Mouse (Mus musculus) layer of hippocampus, adult 18-20 months (tissue): ENCODE measurements around the gene Slc6a6. TPM values are rescaled to one million over a fixed set of nuclear protein-coding genes. Genes with fewer than 3 reads are reported as not detected.
A peak's percentile ranks its signal among the peaks of the same experiment; 100 is the strongest.

Source experiments
- DNase-seq, 2 experiments: peaks; one replicate each; pipeline ENCODE4 v3.0.0; 2022; ENCODE audit warnings: low spot score in 2 of 2
- total RNA-seq, 2 experiments: library from RNA; stranded (reverse); gene quantifications; 2 replicates each; pipeline ENCODE4 v1.2.3; 2021

Gene Slc6a6
- total RNA-seq, 2 experiments from 2014 or later = 115 to 116 TPM

DNA sequence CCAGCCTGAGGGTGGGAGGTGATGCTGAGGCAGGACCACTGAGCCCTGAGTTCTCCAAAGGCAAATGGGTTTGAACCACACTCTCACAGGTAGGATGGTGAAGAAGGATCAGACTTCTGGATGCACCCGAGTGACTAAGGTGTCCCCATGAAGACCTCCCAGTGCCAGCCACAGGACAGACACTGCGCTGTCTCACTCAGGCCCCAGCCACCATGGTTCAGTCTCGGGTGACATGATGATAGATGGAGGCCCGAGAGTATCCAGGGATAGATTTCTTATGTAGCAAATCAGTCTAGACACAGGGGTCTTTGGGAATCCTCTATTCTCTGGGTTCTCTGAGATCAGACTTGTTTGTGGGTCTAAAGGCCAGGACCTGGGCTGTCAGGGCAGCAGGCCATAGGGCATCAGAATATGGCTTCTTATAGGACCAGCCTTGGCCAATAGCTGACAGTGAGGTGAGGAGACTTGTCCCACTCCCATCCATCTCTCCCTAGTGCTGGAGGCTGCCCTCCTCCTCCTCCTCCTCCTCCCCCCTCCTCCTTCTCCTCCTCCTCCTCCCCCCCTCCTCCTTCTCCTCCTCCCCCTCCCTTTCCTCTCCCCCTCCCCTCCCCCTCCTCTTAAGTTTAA, 36.8 kb downstream of the Slc6a6 start:
- DNase-seq = no peak

DNA sequence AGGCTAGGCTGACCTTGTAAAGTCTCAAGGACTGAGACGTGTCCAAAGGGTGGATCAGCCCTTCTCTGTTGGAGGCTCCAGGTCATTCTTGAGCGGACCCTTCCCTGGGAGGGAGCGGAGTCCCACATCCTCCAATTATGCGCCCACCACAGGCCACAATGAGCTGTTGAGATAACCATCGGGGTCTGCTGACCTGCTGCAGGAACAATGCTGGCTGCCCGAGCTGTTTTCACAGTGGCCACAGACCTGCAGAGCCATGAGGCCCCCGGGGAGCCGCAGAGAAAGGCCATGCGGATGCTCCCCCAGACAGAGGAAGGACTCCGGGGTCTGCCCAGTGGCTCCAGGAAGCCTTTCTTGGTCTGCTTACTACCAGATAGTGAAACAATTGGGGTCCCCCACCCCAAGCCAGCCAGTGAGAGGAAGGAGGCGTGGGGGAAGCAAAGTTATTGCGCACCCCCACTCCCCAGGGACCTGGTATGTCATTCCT, 37.4 kb downstream of the Slc6a6 start:
- no peak for DNase-seq

DNA sequence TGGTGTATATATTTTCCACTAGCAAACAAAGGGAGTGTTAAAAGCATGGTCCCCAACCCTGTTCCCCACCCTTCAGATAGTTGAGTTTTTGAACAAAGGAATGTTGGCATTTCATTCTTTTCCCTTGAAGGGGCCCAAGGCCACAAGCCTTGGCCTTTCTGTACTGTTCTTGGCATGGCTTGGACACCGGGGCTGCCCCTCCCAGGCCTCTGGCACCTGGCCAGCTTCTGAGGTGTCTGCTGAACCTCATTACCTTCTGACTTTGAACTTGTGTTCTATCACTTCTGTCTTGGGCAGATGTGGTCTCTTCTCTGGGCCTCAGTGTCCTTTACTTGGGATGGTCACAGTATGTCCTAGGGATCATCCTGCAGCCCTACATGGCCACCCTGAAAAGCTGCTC, 43.5 kb downstream of the Slc6a6 start:
- DNase-seq = no peak

DNA sequence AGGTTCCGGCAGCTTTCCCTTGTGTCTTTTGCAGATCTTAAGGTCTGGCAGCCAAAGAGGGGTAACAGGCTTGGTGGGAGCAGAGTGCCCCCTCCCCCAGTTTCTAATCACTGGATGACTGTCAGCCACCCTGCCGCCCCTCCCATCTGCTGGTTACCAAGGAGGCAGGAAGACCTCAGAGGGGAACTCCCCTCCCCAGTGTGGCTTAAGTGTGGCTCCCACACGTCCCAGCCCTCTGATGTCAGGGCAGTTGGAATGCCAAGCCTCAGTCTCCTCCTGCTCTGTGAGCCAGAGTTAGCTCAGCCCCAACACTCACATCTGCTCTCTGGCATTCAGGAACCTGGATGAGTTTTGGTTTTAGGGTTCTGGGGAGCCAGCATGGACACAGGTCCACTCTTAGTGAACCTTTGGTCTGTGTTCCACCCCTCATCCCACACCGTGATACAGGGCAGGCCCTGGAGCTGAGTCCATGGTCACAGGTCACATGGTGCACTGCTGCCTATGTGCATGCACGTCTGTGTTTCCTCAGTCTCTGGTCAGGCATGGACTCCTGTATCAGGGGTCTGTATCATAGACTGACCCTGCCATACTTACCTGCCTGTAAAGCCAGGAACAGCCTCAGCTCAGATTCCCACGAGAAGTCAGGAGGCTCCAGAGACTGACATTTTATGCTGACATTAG, 45.2 kb downstream of the Slc6a6 start:
- DNase-seq = no peak

DNA sequence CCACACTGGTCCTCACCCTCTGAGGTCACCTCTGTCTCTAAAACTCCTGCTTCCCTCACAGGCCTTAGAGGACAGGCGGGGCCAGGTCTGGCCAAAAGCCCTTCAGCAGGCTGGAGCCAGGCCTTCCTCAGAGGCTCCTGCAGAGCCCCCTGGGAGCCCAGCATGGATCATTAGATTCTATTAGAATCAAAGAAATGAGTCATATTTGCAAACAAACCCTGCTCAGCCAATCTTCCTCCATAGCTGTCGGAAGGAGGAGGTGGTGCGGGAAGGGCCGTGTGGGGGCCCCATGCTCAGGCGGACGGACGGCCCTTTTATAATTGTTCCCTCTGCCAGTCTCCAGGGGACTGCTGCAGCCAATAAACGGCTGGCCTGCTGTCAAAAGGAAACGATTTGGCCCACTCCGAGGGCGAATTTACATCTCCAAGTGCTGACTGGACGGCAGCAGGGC, 45.8 kb downstream of the Slc6a6 start:
- DNase-seq = peak; percentile 42 to 65

DNA sequence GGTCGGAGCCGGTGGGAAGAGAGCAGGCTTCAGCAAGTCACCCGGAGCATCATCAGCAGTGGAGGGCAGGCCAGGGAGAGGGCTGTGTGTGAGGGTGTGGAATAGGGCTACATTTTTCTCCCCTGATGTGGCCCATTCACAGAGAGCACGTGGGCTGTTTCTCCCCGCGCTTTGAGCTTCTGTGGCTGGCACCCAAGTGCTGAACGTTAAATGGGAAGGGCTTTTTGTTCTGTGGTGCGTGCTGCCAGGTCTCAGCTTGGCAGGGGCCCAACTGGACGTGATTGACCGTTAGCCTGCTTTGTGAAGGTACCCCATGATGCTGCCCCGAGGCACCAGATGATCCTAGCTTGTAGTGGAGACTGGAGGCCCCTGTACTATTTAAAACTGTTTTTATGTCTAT, 48.3 kb downstream of the Slc6a6 start:
- DNase-seq = peak in 1 of 2 experiments; percentile 55

DNA sequence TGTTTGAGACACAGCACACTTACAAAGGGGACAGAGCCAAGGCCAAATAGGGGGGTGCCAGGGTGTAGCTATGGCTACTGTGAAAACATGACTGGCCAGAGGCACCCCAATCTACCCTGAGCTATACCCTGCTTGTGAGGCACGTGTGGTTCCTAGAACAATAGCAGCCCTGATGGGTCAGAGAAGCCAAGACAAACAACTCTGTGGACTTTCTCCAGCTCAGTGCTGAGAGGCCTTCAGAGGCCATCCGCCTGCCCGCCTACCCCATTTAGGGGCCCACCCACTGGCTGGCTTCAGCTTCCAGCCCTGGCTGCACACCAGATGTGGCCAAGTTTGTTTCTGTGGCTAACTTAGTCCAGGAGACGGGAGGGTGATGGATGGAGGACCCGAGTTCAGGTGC, 52.6 kb downstream of the Slc6a6 start:
- peak in 1 of 2 experiments; percentile 35 for DNase-seq

DNA sequence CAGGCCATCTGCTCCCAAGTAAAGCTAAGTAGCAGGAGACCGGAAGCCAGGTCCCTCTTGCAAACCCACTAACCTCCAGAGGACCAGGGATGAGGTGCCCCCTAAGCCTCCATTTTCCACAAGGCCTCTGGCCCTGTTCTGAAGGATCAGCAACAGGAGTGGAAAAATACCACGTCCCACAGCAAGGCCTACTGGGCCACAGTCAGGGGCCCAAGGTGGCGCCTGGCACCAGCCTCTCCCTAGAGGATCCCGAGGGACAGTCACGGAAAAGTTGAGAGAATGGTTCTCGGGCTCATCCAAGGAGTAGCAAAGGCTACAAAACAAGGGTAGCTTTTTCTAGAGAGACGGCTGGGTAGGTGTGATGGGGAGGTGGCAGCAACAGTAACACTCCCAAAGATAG, 53.6 kb downstream of the Slc6a6 start:
- DNase-seq = no peak

DNA sequence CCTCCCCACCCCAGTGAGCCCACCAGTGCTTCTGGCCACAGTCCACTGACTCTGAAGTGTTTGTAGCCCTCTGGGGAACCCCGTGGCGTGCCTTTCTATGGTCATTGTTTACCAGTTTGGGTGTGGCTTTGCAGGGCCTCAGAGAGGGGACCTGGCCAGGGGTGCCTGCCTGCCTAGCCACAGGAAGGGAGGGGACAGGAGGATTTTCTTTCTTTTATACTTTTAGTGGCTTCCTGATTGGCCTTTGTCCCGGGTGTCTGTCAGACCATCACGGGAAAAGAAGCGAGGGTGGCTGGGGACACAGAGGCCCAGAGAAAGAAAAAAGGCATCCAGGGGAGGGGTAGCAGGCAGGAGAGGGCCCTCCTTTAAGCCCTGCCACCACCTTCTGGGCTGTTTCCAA, 54.2 kb downstream of the Slc6a6 start:
- no peak for DNase-seq

DNA sequence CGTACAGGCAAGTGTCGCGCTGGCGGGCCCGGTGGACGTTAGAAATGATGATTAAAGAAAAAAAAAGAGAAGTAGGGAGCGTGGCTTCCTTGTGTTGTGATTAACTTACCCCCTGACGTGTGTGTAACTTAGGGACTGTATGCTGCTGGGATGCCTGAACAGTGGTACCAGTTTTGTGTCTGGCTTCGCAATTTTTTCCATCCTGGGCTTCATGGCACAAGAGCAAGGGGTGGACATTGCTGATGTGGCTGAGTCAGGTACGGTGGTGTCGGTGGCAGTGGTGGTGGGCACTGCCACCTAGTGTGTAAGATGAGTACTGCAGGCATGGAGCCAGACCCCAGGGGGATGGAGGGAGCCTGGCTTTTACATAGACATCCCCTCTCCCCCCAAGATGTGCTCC, 57.2 kb downstream of the Slc6a6 start:
- peak; percentile 40 to 53 for DNase-seq

DNA sequence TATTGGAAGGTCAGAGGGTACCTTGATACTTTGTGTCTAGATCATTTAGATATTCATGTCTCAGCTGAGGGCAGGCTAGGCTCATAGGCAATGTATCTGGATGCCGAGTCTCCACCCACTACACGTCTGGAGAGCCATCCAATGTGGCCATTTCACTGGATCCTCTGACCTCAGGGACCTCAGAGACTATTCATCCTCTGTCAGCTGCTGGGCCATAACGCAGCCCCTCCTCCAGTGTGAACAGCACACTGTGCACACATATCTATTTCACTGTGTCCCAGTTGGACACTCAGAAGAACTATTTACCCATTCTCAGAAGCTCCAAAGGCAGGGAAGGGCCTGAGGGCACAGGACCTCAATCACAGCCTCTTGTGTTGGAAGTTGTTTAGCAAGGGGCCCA, 58.6 kb downstream of the Slc6a6 start:
- no peak for DNase-seq

DNA sequence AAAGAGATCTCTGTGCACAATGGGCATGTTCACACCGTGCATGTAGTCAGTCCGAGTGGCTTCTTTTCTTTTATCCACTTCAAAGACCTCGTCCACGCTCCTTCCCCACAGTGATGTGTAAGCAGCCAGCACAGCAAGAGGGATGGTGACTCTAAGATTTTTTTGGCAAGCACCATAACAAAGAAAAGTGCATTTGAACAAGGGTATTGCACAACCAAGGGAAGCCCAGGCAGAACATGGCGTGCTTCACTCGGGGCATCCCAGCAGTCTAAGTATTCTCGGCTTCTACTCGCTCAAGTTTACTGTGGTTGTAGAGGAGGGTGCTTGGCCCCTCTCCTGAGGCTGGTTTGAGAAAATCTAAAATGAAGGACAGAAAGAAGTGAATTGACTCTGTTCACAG, 59.1 kb downstream of the Slc6a6 start:
- DNase-seq = no peak

DNA sequence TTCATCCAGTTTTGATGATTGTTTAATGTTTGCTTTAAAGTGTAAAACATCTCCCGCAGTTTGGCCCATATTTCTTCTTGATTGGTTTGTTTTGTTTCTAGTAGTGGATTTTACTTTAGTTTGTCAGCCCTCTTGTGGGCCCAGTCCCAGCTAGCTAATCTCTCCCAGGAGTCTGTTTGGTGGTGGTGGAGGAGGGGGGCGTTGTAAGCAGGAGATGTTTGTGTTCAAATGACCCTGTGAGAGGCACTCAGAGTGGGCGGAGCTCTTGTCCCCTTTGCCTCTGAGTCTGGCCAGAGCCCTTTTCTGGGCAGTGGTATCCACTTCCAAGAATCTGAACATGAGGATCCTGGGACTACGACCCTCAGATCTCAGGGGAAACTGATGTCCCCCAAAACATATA, 60.0 kb downstream of the Slc6a6 start:
- no peak for DNase-seq

DNA sequence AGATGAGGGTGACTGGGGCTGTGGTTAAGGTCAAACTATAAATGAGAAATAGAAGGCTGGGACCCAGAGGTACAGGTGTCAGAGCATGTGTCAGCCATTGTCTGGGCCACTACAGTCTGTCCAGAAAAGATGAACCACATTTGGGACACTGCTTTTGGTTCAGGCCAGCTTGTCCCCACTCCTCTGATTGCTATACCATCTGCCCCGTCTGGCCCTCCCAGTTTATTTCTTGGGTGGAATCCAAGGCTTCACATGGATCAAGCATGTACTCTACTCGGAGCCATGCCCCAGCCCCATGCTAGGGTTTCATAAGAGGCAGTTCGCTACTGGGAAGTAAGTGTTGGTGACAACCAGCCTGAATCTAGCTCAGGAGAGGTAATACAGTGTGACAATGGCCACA, 61.4 kb downstream of the Slc6a6 start:
- no peak for DNase-seq

DNA sequence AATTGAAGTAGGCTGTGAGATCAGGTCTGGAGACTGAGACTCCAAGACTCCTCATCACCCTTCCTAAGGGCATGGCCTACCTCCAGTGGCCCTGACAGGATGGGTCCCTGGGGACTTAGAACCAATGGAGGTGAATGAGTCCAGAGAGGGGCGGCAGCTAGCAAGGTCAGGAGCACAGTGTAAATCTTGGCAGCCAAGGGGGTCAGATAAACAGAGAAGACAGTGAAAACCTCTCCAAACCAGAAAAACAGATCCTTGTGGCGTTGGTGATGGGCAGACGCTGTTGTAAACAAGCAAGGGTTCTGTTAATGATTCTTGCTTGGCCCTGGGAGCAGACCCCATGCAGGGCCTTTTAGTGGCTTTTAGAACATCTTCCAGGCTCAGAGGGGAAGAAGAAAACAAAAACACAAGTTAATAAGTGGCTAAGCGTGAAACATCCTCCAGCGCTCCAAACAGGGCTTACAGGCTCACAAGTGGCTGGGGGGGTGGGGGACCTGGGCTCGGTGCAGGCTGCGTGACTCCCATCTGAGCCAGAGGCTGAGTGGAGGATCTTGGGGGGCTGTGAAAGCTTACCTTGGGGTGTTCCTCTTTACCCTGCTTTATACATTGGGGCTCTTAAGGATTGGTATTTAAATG, 62.2 kb downstream of the Slc6a6 start:
- no peak for DNase-seq

DNA sequence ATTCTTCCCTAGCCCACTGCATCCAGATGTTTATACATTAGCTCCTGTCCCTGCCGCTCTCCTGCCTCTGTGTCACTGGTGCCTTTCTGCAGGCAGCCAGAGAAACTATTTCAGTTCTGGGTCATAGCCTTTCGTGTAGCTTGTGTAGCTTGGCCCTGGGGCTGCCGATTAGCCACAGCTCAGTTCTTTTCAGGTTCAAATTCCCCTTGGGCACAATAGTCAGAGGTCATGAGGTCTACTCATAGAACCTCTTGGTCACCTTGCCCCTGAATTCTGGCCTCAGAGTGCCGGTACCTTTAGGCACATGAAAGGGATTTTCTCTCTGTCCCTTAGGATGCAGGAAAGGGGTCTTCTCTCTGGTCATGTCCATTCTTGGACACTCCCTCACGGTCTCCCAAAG, 62.9 kb downstream of the Slc6a6 start:
- DNase-seq = no peak

DNA sequence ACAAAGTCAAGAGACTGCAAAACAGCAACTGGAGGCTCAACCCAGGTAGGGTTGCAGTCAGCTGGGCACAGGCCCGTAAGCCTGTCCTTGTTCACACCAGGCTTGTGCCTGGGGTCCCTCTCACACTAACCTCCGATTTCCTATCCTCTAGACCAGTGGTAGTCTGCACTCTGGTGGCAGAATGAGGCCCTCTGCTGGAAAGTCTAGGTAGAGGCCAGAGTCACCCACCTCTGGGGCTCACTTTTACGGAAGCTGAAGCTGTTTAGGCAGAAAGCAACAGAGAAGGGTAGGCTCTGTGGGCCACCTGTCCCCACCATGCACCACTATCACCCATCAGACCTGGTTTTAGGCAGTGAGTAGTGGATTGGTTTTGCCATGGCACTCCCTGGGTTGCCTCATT, 67.1 kb downstream of the Slc6a6 start:
- peak in 1 of 2 experiments; percentile 44 for DNase-seq

DNA sequence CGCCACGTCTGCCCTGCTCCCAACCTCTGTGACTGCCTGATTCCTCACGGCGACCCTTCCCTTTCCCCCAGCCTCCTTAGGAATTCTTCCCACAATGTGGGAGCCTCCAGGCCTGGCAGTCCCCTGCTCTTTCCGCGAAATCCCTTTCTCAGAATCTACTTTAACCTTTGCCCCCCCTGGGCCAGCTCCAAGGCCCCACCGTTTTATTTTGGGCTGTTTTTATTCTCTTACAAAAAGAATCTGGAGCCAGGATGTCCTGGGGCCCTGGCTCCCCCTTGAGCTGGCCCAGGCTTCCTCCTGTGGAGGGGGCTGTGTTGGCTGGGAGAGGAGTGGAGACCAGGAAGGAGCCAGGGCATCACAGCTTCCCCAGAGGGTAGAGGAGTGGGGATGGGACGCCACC, 69.0 kb downstream of the Slc6a6 start:
- no peak for DNase-seq

DNA sequence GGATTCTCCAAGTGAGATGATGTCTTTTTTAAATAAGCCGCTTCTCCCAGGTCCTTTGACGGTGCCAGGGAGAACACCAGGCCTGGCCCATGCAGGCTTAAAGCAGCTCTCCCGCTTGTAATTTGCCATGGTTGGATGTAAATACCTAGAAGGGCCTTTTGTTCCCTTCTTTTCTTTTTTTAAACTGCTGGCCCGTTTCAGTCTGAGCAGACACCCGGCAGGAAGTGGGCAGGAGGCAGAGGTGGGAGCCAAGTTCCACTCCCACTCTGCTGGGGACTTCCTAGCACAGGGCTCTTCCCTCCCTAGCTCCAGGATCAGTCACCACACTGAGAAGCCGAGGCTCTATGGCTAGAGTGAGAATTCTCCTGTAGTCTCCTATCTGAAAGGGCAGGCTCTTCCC, 70.2 kb downstream of the Slc6a6 start:
- DNase-seq = peak; percentile 60 to 69

DNA sequence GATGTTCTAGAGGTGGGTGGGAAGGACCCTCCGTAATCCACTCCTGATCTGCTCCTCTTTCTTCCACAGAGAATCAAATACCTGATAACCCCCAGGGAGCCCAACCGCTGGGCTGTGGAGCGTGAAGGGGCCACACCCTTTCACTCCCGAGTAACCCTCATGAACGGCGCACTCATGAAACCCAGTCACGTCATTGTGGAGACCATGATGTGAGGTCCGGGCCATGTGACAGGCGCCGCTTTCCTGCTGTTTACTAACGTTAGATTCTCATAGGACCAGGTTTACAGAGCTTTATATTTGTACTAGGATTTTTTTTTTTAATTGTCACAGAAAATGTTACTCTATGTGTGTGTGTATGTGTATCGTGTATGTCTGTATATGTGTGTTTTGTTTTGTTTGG, 71.0 kb downstream of the Slc6a6 start:
- DNase-seq = no peak

DNA sequence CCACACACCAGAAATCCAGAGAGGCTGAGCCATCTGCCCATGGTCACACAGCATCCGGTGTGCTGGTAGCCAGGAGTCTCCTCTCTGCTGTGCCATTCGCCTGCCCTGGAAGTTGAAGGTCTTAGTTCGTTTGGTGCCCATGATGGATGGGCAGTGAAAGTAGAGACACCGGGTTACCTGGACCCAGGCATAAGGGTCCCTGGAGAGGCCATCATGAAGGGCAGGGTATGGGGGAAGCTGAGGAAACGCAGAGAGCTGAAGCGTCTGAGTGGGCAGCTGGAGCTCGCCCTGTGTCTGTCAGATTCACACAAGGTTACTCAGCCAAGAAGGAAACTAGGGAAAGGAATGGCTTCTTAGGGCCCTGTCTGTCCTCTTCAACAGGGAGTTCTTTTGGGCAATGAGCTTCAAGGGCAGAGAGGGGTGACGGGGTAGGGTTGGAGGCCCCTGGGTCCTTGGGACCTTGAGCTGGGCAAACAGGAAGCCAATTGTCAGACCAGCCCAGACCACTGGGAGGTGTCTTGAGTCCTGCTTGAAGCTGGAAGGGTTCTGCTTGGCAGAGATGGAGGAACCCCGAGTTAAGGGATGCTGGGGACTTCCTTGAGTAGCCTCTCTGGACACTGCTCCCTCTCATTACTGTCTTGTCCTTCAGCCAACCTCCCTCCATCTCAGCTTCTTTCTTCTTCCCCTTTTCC, 78.3 kb downstream of the Slc6a6 start:
- DNase-seq = no peak

DNA sequence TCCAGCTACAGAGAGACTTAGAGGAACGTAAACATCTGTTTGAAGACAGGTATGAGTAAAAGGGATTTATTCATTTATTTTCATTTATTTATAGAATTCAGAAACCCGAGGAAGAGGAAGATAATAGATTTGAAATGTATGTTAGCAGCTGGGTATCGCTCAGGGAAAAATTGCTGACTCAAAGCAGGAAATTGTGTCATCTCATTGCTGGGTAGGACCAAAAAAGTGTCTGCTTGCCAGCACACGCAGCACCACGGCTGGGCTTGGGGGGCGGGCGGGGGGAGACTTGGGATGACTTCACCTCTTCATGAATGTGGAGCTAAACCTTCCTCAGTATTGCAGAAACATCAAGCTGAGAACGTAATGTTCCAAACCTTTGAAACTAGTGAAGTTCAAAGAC, 83.7 kb downstream of the Slc6a6 start:
- DNase-seq = no peak
